Mouse (Mus musculus) G1E (cell line): ENCODE measurements around the gene Pold3.

Source experiments
- CTCF ChIP-seq: IDR thresholded peaks from 2 replicates; pipeline ENCODE4 v1.5.1; 2012; ENCODE audit warnings: low read depth, low read length, inconsistent platforms, mixed read lengths
- GATA1 ChIP-seq: IDR thresholded peaks from 2 replicates; pipeline ENCODE4 v1.6.1; 2012; ENCODE audit warnings: borderline replicate concordance, low read length, inconsistent platforms, mixed read lengths

GRCm38 (mm10) chr7:100033672-100034071 is 87.7 kb downstream of the Pold3 start:
- TF ChIP-seq CTCF: no peak
- no peak for TF ChIP-seq GATA1
